Mouse (Mus musculus) liver, embryonic 14.5 days (tissue): ENCODE results near the gene Hist1h2ab.

Experiments used
- CTCF ChIP-seq: IDR thresholded peaks from 2 replicates; pipeline ENCODE4 v1.5.1; 2016; ENCODE audit warnings: antibody characterized with exemption, low read depth, control low read depth
- EP300 ChIP-seq: IDR thresholded peaks from 2 replicates; pipeline ENCODE4 v1.6.1; 2016; ENCODE audit warnings: antibody characterized with exemption, low read depth

GRCm38 (mm10) chr13:23744421-23745380 lies 6.2 kb upstream of the Hist1h2ab start:
- TF ChIP-seq EP300 (no peak), CTCF (no peak)
